Mouse (Mus musculus): Measurements from ENCODE around the gene Cflar. TPM values are rescaled to one million over a fixed set of nuclear protein-coding genes. Genes with fewer than 3 reads are reported as not detected.
"Not testable (repeated sequence)": the region's sequence is repeated elsewhere in the genome, so short reads cannot be mapped to it uniquely, and the experiment has no call there.

Gene Cflar
- polyA plus RNA-seq, 1 experiment from 2014 or later: 44.2 TPM

GRCm38 (mm10) chr1:58691718-58692117 lies 19.6 kb upstream of the Cflar start:
- not testable (repeated sequence) for H3K9ac ChIP-seq; H3K9me3 ChIP-seq; H3K27ac ChIP-seq; H3K4me1 ChIP-seq; H3K27me3 ChIP-seq; H3K4me3 ChIP-seq; H3K36me3 ChIP-seq; ATAC-seq (ENCODE audit: borderline replicate concordance, extremely low read depth, low FRiP score, low TSS enrichment); H3K4me2 ChIP-seq
- WGBS: 31% methylated on average over 1 of the region's 1 CpGs

DNA sequence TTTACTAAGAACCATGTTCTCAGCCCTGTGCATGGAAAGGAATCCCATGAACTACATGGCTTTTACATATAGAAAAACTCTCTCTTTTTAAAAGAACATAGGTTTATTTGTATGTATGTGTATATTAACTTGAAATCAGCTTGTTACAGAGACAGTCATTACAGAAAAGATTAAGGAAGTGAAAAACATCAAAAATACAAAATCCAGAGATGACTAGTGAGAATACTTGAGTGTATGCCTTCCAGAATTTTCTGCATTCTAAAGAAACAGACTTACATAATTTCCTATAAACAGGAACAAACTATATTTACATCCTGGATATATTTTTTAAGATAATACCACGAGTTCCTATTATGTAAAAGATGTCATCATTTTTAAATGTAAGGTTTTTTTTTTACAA lies 17.6 kb upstream of the Cflar start:
- H3K9me3 ChIP-seq: no peaks in the 10 kb centered on the region
- no peaks in the 10 kb centered on the region for H3K4me1 ChIP-seq
- no peak overlapping the region for H3K4me2 ChIP-seq
- no peak for ATAC-seq (ENCODE audit: borderline replicate concordance, extremely low read depth, low FRiP score, low TSS enrichment)
- H3K4me3 ChIP-seq: no peak overlapping the region
- no peak overlapping the region for H3K9ac ChIP-seq
- H3K27ac ChIP-seq: no peak overlapping the region
- no peaks in the 10 kb centered on the region for H3K27me3 ChIP-seq
- H3K36me3 ChIP-seq: no peaks in the 10 kb centered on the region
- 58% methylated on average over 1 of the region's 1 CpGs for WGBS

GRCm38 (mm10) chr1:58695810-58696209 lies 15.5 kb upstream of the Cflar start, which contains the start of gene Als2cr12:
Gene Als2cr12 (minus strand): TSS chr1:58695989.
- ATAC-seq (ENCODE audit: borderline replicate concordance, extremely low read depth, low FRiP score, low TSS enrichment): not testable (repeated sequence)

GRCm38 (mm10) chr1:58697607-58698006 lies 13.7 kb upstream of the Cflar start:
- not testable (repeated sequence) for H3K4me2 ChIP-seq; H3K27me3 ChIP-seq; H3K4me3 ChIP-seq; ATAC-seq (ENCODE audit: borderline replicate concordance, extremely low read depth, low FRiP score, low TSS enrichment); H3K4me1 ChIP-seq; H3K9me3 ChIP-seq; H3K9ac ChIP-seq; H3K27ac ChIP-seq; H3K36me3 ChIP-seq
- WGBS: 53% methylated on average over 1 of the region's 1 CpGs

More at GRCm38 (mm10) chr1:58695810-58696209, 15.5 kb upstream of the Cflar start, which contains the start of gene Als2cr12:
- H3K4me3 ChIP-seq, H3K9me3 ChIP-seq, H3K27me3 ChIP-seq, H3K9ac ChIP-seq, H3K4me1 ChIP-seq, H3K27ac ChIP-seq, H3K4me2 ChIP-seq, H3K36me3 ChIP-seq: not testable (repeated sequence)
- 89% methylated on average over 4 of the region's 4 CpGs for WGBS

DNA sequence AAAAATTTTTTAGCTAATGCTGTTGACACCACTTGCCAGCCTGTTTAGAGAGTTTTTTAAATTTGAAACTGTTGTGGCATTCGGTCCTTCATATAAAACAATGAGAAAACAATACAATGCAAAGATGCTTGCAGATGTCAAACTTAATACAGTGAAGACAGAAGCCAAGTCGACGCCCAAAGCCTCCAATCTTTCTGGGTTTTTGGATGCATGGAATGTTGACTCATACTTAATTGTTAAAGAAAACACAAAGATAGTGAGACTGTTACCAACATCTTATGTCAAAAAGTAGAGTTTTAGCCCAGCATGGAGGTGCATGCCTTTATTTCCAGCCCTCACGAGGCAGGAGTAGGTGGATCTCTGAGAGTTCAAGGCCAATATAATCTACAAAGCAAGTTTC lies 12.5 kb upstream of the Cflar start:
- H3K9ac ChIP-seq: no peak overlapping the region
- no peak for ATAC-seq (ENCODE audit: borderline replicate concordance, extremely low read depth, low FRiP score, low TSS enrichment)
- no peaks in the 10 kb centered on the region for H3K36me3 ChIP-seq
- H3K4me3 ChIP-seq: no peak overlapping the region
- no peaks in the 10 kb centered on the region for H3K27me3 ChIP-seq
- H3K9me3 ChIP-seq: no peaks in the 10 kb centered on the region
- WGBS: 72% methylated on average over 4 of the region's 4 CpGs
- no peak overlapping the region for H3K4me2 ChIP-seq
- H3K4me1 ChIP-seq: no peaks in the 10 kb centered on the region
- H3K27ac ChIP-seq: no peak overlapping the region

GRCm38 (mm10) chr1:58699988-58700387 lies 11.3 kb upstream of the Cflar start:
- no peaks in the 10 kb centered on the region for H3K36me3 ChIP-seq
- H3K4me2 ChIP-seq: no peak overlapping the region
- WGBS: 49% methylated on average over 3 of the region's 3 CpGs
- ATAC-seq (ENCODE audit: borderline replicate concordance, extremely low read depth, low FRiP score, low TSS enrichment): no peak
- no peaks in the 10 kb centered on the region for H3K9me3 ChIP-seq
- no peak overlapping the region for H3K9ac ChIP-seq
- no peak overlapping the region for H3K27ac ChIP-seq
- H3K4me1 ChIP-seq: no peaks in the 10 kb centered on the region
- H3K4me3 ChIP-seq: no peak overlapping the region
- H3K27me3 ChIP-seq: no peaks in the 10 kb centered on the region

- H3K27me3 ChIP-seq; H3K4me1 ChIP-seq; H3K27ac ChIP-seq; H3K9me3 ChIP-seq; H3K4me2 ChIP-seq; ATAC-seq (ENCODE audit: borderline replicate concordance, extremely low read depth, low FRiP score, low TSS enrichment); H3K4me3 ChIP-seq; H3K9ac ChIP-seq; H3K36me3 ChIP-seq: not testable (repeated sequence)
- WGBS: 73% methylated on average over 4 of the region's 5 CpGs
Observed at GRCm38 (mm10) chr1:58700580-58701162, 10.6 kb upstream of the Cflar start.

- WGBS: 84% methylated on average over 1 of the region's 1 CpGs
- not testable (repeated sequence) for H3K27ac ChIP-seq, H3K9me3 ChIP-seq
Observed at GRCm38 (mm10) chr1:58710043-58710442, 1.3 kb upstream of the Cflar start.

GRCm38 (mm10) chr1:58710711-58711364 lies 470 bp upstream of the Cflar start:
- Histone ChIP-seq H3K4me2 (peak overlapping the region; percentile 68), H3K4me3 (peak overlapping the region; percentile 56), H3K36me3 (peaks cover 12% of the 10 kb centered on the region; the same call in 1 of the 2 replicates), H3K9me3 (no peaks in the 10 kb centered on the region), H3K9ac (peak overlapping the region; percentile 82), H3K27me3 (no peaks in the 10 kb centered on the region), H3K4me1 (peaks cover 10% of the 10 kb centered on the region), H3K27ac (peak overlapping the region; percentile 100)
- 40% methylated on average over 10 of the region's 10 CpGs for WGBS
- no peak for ATAC-seq (ENCODE audit: borderline replicate concordance, extremely low read depth, low FRiP score, low TSS enrichment)

More at GRCm38 (mm10) chr1:58710043-58710442, 1.3 kb upstream of the Cflar start:
- not testable (repeated sequence) for H3K27me3 ChIP-seq; H3K9ac ChIP-seq; H3K4me1 ChIP-seq; H3K4me3 ChIP-seq; H3K4me2 ChIP-seq; H3K36me3 ChIP-seq; ATAC-seq (ENCODE audit: borderline replicate concordance, extremely low read depth, low FRiP score, low TSS enrichment)

DNA sequence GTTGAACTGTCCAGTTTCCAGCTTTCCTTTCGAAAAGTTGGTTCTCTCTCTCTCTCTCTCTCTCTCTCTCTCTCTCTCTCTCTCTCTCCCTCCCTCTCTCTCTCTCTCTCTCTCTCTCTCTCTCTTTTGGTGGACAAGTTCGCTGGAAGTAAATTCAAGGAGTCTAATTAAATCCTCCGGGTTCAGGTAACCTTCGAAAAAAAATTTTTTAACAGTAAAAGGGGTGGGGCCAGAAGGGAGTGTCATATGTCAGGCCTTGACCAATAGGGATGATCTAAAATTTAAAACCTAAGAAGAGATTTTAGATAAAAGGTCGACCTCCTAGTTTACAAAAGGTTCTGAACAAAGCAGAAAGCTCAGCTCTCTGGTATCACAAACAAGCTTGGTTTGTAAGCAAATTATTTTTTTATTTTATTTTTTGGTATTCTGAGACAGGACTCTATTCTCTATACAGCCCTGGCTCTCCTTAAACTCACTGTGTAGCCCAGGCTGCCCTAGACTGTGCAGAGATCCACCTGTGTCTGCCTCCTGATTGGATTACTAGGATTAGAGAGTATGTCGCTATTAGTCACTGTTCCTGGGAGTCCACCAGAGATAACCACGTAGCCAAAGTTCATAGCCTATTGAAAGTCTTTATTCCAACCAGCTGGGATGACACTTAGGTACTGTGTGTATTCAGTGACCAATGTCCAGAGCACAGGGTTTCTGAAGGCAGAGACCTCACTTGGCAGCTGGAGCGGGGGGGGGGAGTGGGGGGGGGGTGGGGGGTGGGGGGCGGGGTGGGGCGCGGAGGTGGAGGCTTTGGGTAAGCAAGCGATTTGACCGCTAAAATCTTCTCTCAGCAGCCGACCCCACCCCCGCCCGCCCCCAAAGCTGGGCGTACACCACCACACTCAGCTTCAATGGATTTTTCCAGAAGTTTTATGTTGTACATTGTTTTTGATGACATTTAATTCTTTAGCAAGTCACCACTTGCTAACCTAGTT lies 1.1 kb downstream of the Cflar start:
- Histone ChIP-seq H3K27ac (peak overlapping the region; percentile 100), H3K4me3 (peak overlapping the region; percentile 56), H3K4me2 (peak overlapping the region; percentile 68), H3K27me3 (no peaks in the 10 kb centered on the region), H3K9ac (peak overlapping the region; percentile 82; the same call in 1 of the 2 replicates), H3K9me3 (no peaks in the 10 kb centered on the region), H3K36me3 (peaks cover 21% of the 10 kb centered on the region; the same call in 1 of the 2 replicates), H3K4me1 (peaks cover 14% of the 10 kb centered on the region)
- WGBS: 2% methylated on average over 17 of the region's 17 CpGs
- ATAC-seq (ENCODE audit: borderline replicate concordance, extremely low read depth, low FRiP score, low TSS enrichment): peak; percentile 73

- WGBS: 4% methylated on average over 30 of the region's 31 CpGs
Observed at GRCm38 (mm10) chr1:58713081-58713892, 2.0 kb downstream of the Cflar start.

More at GRCm38 (mm10) chr1:58713081-58713892, 2.0 kb downstream of the Cflar start:
- H3K36me3 ChIP-seq: peaks cover 28% of the 10 kb centered on the region
- peak overlapping the region; percentile 100 for H3K27ac ChIP-seq
- H3K4me3 ChIP-seq: peak overlapping the region; percentile 56
- no peaks in the 10 kb centered on the region for H3K27me3 ChIP-seq
- peak overlapping the region; percentile 68 for H3K4me2 ChIP-seq
- H3K9me3 ChIP-seq: no peaks in the 10 kb centered on the region
- peak overlapping the region; percentile 74 for H3K9ac ChIP-seq
- peaks cover 14% of the 10 kb centered on the region for H3K4me1 ChIP-seq
- peak; percentile 36; the same call in 1 of the 2 replicates for ATAC-seq (ENCODE audit: borderline replicate concordance, extremely low read depth, low FRiP score, low TSS enrichment)
